Mouse (Mus musculus) lung, postnatal 0 days (tissue): ENCODE measurements around the gene Nat8f5.

Experiments
- CTCF ChIP-seq: IDR thresholded peaks from 2 replicates; pipeline ENCODE4 v1.5.1; 2016; ENCODE audit warnings: antibody characterized with exemption, mild to moderate bottlenecking
- EP300 ChIP-seq: IDR thresholded peaks from 2 replicates; pipeline ENCODE4 v1.6.1; 2016; ENCODE audit warnings: antibody characterized with exemption, mild to moderate bottlenecking, control low read depth

- TF ChIP-seq CTCF (no peak), EP300 (no peak)
Measured at GRCm38 (mm10) chr6:85863840-85864239, 43.1 kb upstream of the Nat8f5 start.
